Mouse (Mus musculus) hindbrain, embryonic 10.5 days (tissue): Measurements from ENCODE around the gene Ulk1. TPM values are rescaled to one million over a fixed set of nuclear protein-coding genes. Genes with fewer than 3 reads are reported as not detected.
"Not testable (repeated sequence)": the region's sequence is repeated elsewhere in the genome, so short reads cannot be mapped to it uniquely, and the experiment has no call there.

ENCODE experiments used
- DNase-seq: peaks from one replicate; pipeline ENCODE4 v3.0.0-alpha.2; 2017; ENCODE audit warnings: low spot score
- H3K27ac ChIP-seq: fragments of 300-500 bp; sonication (generic); 2 replicates; pipeline ENCODE4 v1.5.1; 2016; ENCODE audit warnings: mild to moderate bottlenecking, moderate library complexity
- H3K27me3 ChIP-seq: fragments of 300-500 bp; sonication (generic); 2 replicates; pipeline ENCODE4 v1.6.1; 2016; ENCODE audit warnings: mild to moderate bottlenecking; ENCODE audit not compliant: poor library complexity, insufficient read depth, severe bottlenecking
- H3K36me3 ChIP-seq: fragments of 300-500 bp; sonication (generic); 2 replicates; pipeline ENCODE4 v1.6.1; 2016; ENCODE audit warnings: mild to moderate bottlenecking, moderate library complexity
- H3K4me1 ChIP-seq: fragments of 300-500 bp; sonication (generic); replicated peaks from 2 replicates; pipeline ENCODE4 v1.6.1; 2016; ENCODE audit warnings: mild to moderate bottlenecking
- H3K4me3 ChIP-seq: fragments of 300-500 bp; sonication (generic); 2 replicates; pipeline ENCODE4 v1.5.1; 2016; ENCODE audit warnings: mild to moderate bottlenecking, moderate library complexity
- H3K9me3 ChIP-seq: fragments of 300-500 bp; sonication (generic); 2 replicates; pipeline ENCODE4 v1.6.1; 2016; ENCODE audit warnings: mild to moderate bottlenecking, moderate library complexity
- WGBS: fragments of 180-500 bp; shearing (Covaris S2); methylation state at CpG from one replicate; pipeline ENCODE4 v1.1.7; 2016; 5-methylcytosine and 5-hydroxymethylcytosine counted together
- polyA plus RNA-seq: library from polyadenylated mRNA; unstranded; fragments of >200 nt; fragmentation: Nextera tagmentation; extraction: Ambion mirVana; gene quantifications from 2 replicates; pipeline ENCODE4 v1.2.1, GENCODE M21; 2016

Ulk1 gene
- polyA plus RNA-seq, 1 experiment from 2014 or later = 28.1 TPM

DNA sequence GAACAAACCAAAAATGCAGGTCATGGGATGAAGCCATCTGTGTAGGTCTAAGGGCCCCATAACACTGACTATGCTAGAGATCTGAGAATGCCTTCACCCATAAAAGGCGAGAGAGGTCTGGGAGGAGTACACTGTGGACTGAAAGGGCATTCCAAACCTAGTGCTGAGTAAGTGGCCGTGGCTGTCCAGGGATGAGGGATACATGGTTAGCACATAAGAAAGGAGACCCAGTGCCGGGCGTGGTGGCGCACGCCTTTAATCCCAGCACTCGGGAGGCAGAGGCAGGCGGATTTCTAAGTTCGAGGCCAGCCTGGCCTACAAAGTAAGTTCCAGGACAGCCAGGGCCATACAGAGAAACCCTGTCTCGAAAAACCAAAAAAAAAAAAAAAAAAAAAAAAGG, 37.0 kb downstream of the Ulk1 start:
- H3K9me3 ChIP-seq, H3K4me3 ChIP-seq, H3K27me3 ChIP-seq, DNase-seq, H3K27ac ChIP-seq: not testable (repeated sequence)
- peaks cover 26% of the 10 kb centered on the region for H3K4me1 ChIP-seq
- WGBS = 94% methylated on average over 10 of the region's 10 CpGs
- peaks cover 60% of the 10 kb centered on the region for H3K36me3 ChIP-seq

GRCm38 (mm10) chr5:110770448-110771158, 39.3 kb downstream of the Ulk1 start, which contains the start of gene Ep400:
Gene Ep400 (minus strand): TSS chr5:110770717.
- DNase-seq = peak; percentile 100
- Histone ChIP-seq H3K36me3 (peaks cover 37% of the 10 kb centered on the region), H3K27me3 (no peaks in the 10 kb centered on the region), H3K4me3 (peak within 1 kb of the TSS; percentile 95), H3K4me1 (peaks cover 26% of the 10 kb centered on the region), H3K27ac (peak within 1 kb of the TSS; percentile 97), H3K9me3 (no peaks in the 10 kb centered on the region)
- under 1% methylated on average over 83 of the region's 83 CpGs for WGBS

- Histone ChIP-seq H3K4me3 (peak overlapping the region; percentile 95), H3K27ac (peak overlapping the region; percentile 97), H3K36me3 (peaks cover 36% of the 10 kb centered on the region), H3K9me3 (no peaks in the 10 kb centered on the region), H3K27me3 (no peaks in the 10 kb centered on the region), H3K4me1 (peaks cover 26% of the 10 kb centered on the region)
- WGBS = under 1% methylated on average over 58 of the region's 58 CpGs
- DNase-seq = no peak
Measured at GRCm38 (mm10) chr5:110770031-110770445, 39.9 kb downstream of the Ulk1 start.

- peaks cover 26% of the 10 kb centered on the region for H3K4me1 ChIP-seq
- H3K27me3 ChIP-seq = no peaks in the 10 kb centered on the region
- no peak for DNase-seq
- H3K9me3 ChIP-seq = no peaks in the 10 kb centered on the region
- H3K4me3 ChIP-seq = peak overlapping the region; percentile 95
- H3K36me3 ChIP-seq = peaks cover 33% of the 10 kb centered on the region
- 70% methylated on average over 4 of the region's 4 CpGs for WGBS
- H3K27ac ChIP-seq = peak overlapping the region; percentile 97
Measured at GRCm38 (mm10) chr5:110769272-110769671, 40.6 kb downstream of the Ulk1 start.

- DNase-seq = no peak
- H3K27ac ChIP-seq = no peak overlapping the region
- H3K36me3 ChIP-seq = peaks cover 19% of the 10 kb centered on the region
- H3K9me3 ChIP-seq = no peaks in the 10 kb centered on the region
- H3K4me1 ChIP-seq = peaks cover 9% of the 10 kb centered on the region
- H3K27me3 ChIP-seq = no peaks in the 10 kb centered on the region
- 95% methylated on average over 8 of the region's 8 CpGs for WGBS
- H3K4me3 ChIP-seq = no peak overlapping the region
Measured at GRCm38 (mm10) chr5:110763890-110764289, 46.0 kb downstream of the Ulk1 start.

GRCm38 (mm10) chr5:110745021-110745420, 64.9 kb downstream of the Ulk1 start:
- H3K27me3 ChIP-seq = no peaks in the 10 kb centered on the region
- no peaks in the 10 kb centered on the region for H3K9me3 ChIP-seq
- H3K27ac ChIP-seq = no peak overlapping the region
- no peaks in the 10 kb centered on the region for H3K4me1 ChIP-seq
- DNase-seq = no peak
- peaks cover 44% of the 10 kb centered on the region for H3K36me3 ChIP-seq
- 94% methylated on average over 1 of the region's 1 CpGs for WGBS
- H3K4me3 ChIP-seq = no peak overlapping the region

- Histone ChIP-seq H3K36me3 (peaks cover 70% of the 10 kb centered on the region), H3K27ac (no peak overlapping the region), H3K27me3 (no peaks in the 10 kb centered on the region), H3K4me1 (no peaks in the 10 kb centered on the region), H3K4me3 (no peak overlapping the region), H3K9me3 (no peaks in the 10 kb centered on the region)
- no peak for DNase-seq
- WGBS = 96% methylated on average over 7 of the region's 7 CpGs
Measured at GRCm38 (mm10) chr5:110739496-110740275, 70.2 kb downstream of the Ulk1 start.

DNA sequence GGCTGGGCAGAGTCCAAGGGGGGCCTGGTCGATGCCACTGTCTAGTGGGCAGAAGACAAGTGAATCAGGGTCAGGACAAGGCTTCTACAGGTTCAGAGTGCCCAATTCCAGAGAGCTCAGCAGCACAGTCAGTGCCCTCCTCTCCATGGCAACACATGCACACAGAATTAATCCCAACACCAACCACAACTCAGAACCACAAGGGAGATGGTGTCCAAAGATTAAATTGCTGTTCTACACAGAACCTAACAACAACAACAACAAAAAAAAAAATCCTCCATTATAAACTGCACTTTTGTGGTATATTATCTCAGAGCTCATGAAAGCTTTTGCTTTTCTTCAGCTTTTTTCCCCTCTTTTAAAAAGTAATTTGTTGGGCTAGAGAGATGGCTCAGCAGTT, 74.3 kb downstream of the Ulk1 start:
- Histone ChIP-seq H3K27ac (no peak overlapping the region), H3K36me3 (peaks cover 98% of the 10 kb centered on the region), H3K4me3 (no peak overlapping the region), H3K27me3 (no peaks in the 10 kb centered on the region), H3K9me3 (no peaks in the 10 kb centered on the region), H3K4me1 (no peaks in the 10 kb centered on the region)
- WGBS = 86% methylated on average over 1 of the region's 1 CpGs
- no peak for DNase-seq

Other genes starting within 250 kb of the Ulk1 start
- gene Noc4l, start 156.7 kb downstream of the Ulk1 start, polyA plus RNA-seq = 78.6 and 81.2 TPM in 2 replicates
- gene Ddx51, start 156.6 kb downstream of the Ulk1 start, polyA plus RNA-seq = 25.7 and 33.7 TPM in 2 replicates
- 63.7 and 68.6 TPM in 2 replicates for gene Ep400, start 39.4 kb downstream of the Ulk1 start, polyA plus RNA-seq
- gene Pus1, start 29.4 kb downstream of the Ulk1 start, polyA plus RNA-seq = 29.8 and 37.8 TPM in 2 replicates
- 22.8 and 23.0 TPM in 2 replicates for gene Hscb, start 29.7 kb upstream of the Ulk1 start, polyA plus RNA-seq
- gene Chek2, start 29.9 kb upstream of the Ulk1 start, polyA plus RNA-seq = 31.0 and 43.8 TPM in 2 replicates
- 10.9 and 14.5 TPM in 2 replicates for gene Ttc28, start 69.7 kb upstream of the Ulk1 start, polyA plus RNA-seq